In the genomic region with DNA sequence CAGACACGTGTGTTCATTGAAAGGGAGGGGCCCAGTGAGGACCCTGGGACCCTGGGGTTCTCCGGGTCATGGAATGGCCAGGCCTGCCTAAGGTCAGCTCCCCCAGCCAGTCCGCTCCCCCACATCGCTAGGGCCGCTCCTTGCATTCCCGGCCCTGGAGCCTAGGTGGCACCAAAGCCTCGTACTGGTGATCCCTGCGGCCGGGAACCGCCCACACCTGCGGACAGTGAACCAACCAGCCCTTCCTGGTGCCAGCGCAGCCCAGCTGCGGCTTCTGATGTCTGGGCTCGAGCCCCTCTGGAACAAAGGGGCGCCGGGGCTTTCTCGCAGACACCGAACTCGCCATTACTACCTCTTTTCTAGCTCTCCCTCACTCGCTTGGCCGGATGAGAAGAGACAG, we compare ENCODE assay signal across 8 mouse cellular contexts. TPM values are rescaled to one million over a fixed set of nuclear protein-coding genes. Genes with fewer than 3 reads are reported as not detected.
DNase-seq lines count a peak whose midpoint lies in the region; ATAC-seq lines count a peak whose summit lies in the region.

No protein-coding gene starts in this region.

- no peak for ATAC-seq in embryonic facial prominence, embryonic 12.5 days (ENCODE audit: insufficient number of reproducible peaks, insufficient read depth, low FRiP score, low TSS enrichment)
- peak; percentile 69; the same call in 1 of the 2 replicates for ATAC-seq in limb, embryonic 13.5 days (ENCODE audit: low FRiP score, low read depth)
- peak; percentile 75 for ATAC-seq in midbrain, embryonic 15.5 days (replicated peaks)

- no peak overlapping the region for H3K27ac ChIP-seq in embryonic facial prominence, embryonic 12.5 days
- no peak overlapping the region for H3K27ac ChIP-seq in limb, embryonic 13.5 days
- H3K27ac ChIP-seq in midbrain, embryonic 15.5 days, result no peak overlapping the region

- H3K27me3 ChIP-seq in embryonic facial prominence, embryonic 12.5 days, result peaks cover 64% of the 10 kb centered on the region
- peaks cover 65% of the 10 kb centered on the region for H3K27me3 ChIP-seq in limb, embryonic 13.5 days
- H3K27me3 ChIP-seq in midbrain, embryonic 15.5 days (replicated peaks), result peaks cover 53% of the 10 kb centered on the region

- no peaks in the 10 kb centered on the region for H3K9me3 ChIP-seq in embryonic facial prominence, embryonic 12.5 days
- no peaks in the 10 kb centered on the region for H3K9me3 ChIP-seq in limb, embryonic 13.5 days
- H3K9me3 ChIP-seq in midbrain, embryonic 15.5 days, result no peaks in the 10 kb centered on the region

- peak overlapping the region; percentile 84 for H3K4me2 ChIP-seq in embryonic facial prominence, embryonic 12.5 days (replicated peaks)
- H3K4me2 ChIP-seq in limb, embryonic 13.5 days (replicated peaks), result peak overlapping the region; percentile 88
- peak overlapping the region; percentile 96 for H3K4me2 ChIP-seq in midbrain, embryonic 15.5 days

- H3K4me1 ChIP-seq in embryonic facial prominence, embryonic 12.5 days, result peaks cover 12% of the 10 kb centered on the region
- peaks cover 13% of the 10 kb centered on the region for H3K4me1 ChIP-seq in limb, embryonic 13.5 days
- peaks cover 14% of the 10 kb centered on the region for H3K4me1 ChIP-seq in midbrain, embryonic 15.5 days

- H3K36me3 ChIP-seq in embryonic facial prominence, embryonic 12.5 days, result no peaks in the 10 kb centered on the region
- no peaks in the 10 kb centered on the region for H3K36me3 ChIP-seq in limb, embryonic 13.5 days
- no peaks in the 10 kb centered on the region for H3K36me3 ChIP-seq in midbrain, embryonic 15.5 days (replicated peaks)

- H3K4me3 ChIP-seq in embryonic facial prominence, embryonic 12.5 days, result peak overlapping the region; percentile 42
- peak overlapping the region; percentile 49 for H3K4me3 ChIP-seq in limb, embryonic 13.5 days
- H3K4me3 ChIP-seq in midbrain, embryonic 15.5 days, result peak overlapping the region; percentile 55

- WGBS in embryonic facial prominence, embryonic 12.5 days, result 2% methylated on average over 21 of the region's 21 CpGs
- under 1% methylated on average over 21 of the region's 21 CpGs for WGBS in limb, embryonic 13.5 days
- WGBS in midbrain, embryonic 15.5 days, result 2% methylated on average over 21 of the region's 21 CpGs

- no peak overlapping the region for H3K9ac ChIP-seq in embryonic facial prominence, embryonic 12.5 days
- H3K9ac ChIP-seq in limb, embryonic 13.5 days, result no peak overlapping the region
- H3K9ac ChIP-seq in midbrain, embryonic 15.5 days, result peak overlapping the region; percentile 43

- peak; percentile 77 for DNase-seq in 3T3-L1 (ENCODE audit: low read depth, low spot score)
- DNase-seq in adrenal gland, postnatal 25 days, result peak; percentile 85
- peak; percentile 53 to 88 for DNase-seq in heart, adult 18-20 months
- DNase-seq in kidney, adult 11 months, result peak; percentile 62
- DNase-seq in spleen, adult 18-20 months, result peak; percentile 61 to 83

RNA-seq across cellular contexts. Expression of a gene that starts 1.1 kb away (rescaled TPM):
- 30.9 and 47.0 TPM in 2 replicates for total RNA-seq in adrenal gland, postnatal 25 days (2021)
- 0.75 and 0.87 TPM in 2 replicates for polyA plus RNA-seq in embryonic facial prominence, embryonic 12.5 days (2016; fragmentation: Nextera tagmentation; extraction: Ambion mirVana)
- under 1 TPM; 0.50 to 0.64 TPM for total RNA-seq in heart, adult 18-20 months (2021)
- 0.33 and 0.77 TPM in 2 replicates for polyA plus RNA-seq in limb, embryonic 13.5 days (2015; fragmentation: Nextera tagmentation; extraction: Ambion mirVana)
- 5.7 TPM in 2 replicates for polyA plus RNA-seq in midbrain, embryonic 15.5 days (2015; fragmentation: Nextera tagmentation; extraction: Ambion mirVana)
